Mouse (Mus musculus) E14TG2a.4 (cell line): ENCODE data around the gene Slc38a8.

Experiments
- CTCF ChIP-seq: conservative IDR thresholded peaks from 2 replicates; pipeline ENCODE4 v1.5.1; 2014; ENCODE audit warnings: low read length
- NANOG ChIP-seq: IDR thresholded peaks from 2 replicates; pipeline ENCODE4 v1.6.1; 2014; ENCODE audit warnings: borderline replicate concordance, low read length, mixed read lengths

DNA sequence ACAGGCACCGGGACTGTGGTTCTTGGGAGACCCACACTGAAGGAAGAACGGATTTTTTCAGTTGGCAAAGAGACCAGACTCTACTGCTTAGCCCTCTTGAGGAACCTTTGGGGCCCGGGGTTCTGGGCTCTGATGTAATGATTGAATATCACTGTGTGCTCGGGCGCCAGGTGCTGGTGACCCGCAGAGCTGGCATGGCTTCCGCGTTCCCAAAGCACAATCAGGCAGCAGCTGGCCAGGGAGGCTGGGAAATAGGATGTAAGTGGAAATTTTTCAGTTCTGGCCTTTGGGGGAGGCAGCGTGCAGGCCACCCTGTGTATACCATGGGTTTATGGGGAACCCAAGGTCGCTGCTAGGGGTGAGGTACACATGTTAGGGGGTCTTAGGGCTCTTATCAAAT lies 34.7 kb downstream of the Slc38a8 start:
- TF ChIP-seq CTCF (no peak), NANOG (no peak)
